Mouse (Mus musculus) B cell, adult 67 days (primary cell): ENCODE results near the gene Dlk2. TPM values are rescaled to one million over a fixed set of nuclear protein-coding genes. Genes with fewer than 3 reads are reported as not detected.

Experiments
- total RNA-seq, 2 experiments: library from RNA; stranded (reverse); gene quantifications; 4 replicates each; pipeline ENCODE4 v1.2.4; 2023

The Dlk2 gene
- total RNA-seq = not detected

GRCm38 (mm10) chr17:46297364-46298219 is at the start of gene Dlk2:
TSS of gene Dlk2 (plus strand) at chr17:46297421.

GRCm38 (mm10) chr17:46247512-46248188 is 49.6 kb upstream of the Dlk2 start, which contains the start of the genes Polr1c and Yipf3:
TSS of gene Polr1c (minus strand) at chr17:46248054.
TSS of gene Yipf3 (plus strand) at chr17:46248080.

GRCm38 (mm10) chr17:46253452-46254084 is 43.7 kb upstream of the Dlk2 start, which contains the start of gene Lrrc73:
TSS of gene Lrrc73 (plus strand) at chr17:46253531.

GRCm38 (mm10) chr17:46282483-46283123 is 14.6 kb upstream of the Dlk2 start, which contains the start of gene Tjap1:
TSS of gene Tjap1 (minus strand) at chr17:46283026.

GRCm38 (mm10) chr17:46327906-46328534 is 30.8 kb downstream of the Dlk2 start, which contains the start of gene Abcc10:
TSS of gene Abcc10 (minus strand) at chr17:46328352.

Other genes with a start within 250 kb of the Dlk2 start
- 10 to 100 TPM; 43.4 to 55.3 TPM for gene Mrps18a, start 186.4 kb upstream of the Dlk2 start, total RNA-seq
- gene Rsph9, start 153.2 kb upstream of the Dlk2 start, total RNA-seq = under 1 TPM in 1 of 2 experiments, not detected in 1; 0.78 TPM
- gene Mad2l1bp, start 143.9 kb upstream of the Dlk2 start, total RNA-seq = 10 to 100 TPM; 26.4 to 27.0 TPM
- 100 to 1,000 TPM; 272 to 277 TPM for gene Gtpbp2, start 136.4 kb upstream of the Dlk2 start, total RNA-seq
- gene Polh, start 94.8 kb upstream of the Dlk2 start, total RNA-seq = 10 to 100 TPM; 15.6 to 16.4 TPM
- 10 to 100 TPM; 45.0 to 48.6 TPM for gene Xpo5, start 94.6 kb upstream of the Dlk2 start, total RNA-seq
- 10 to 100 TPM; 55.1 to 63.8 TPM for gene Polr1c, start 49.4 kb upstream of the Dlk2 start, total RNA-seq
- gene Yipf3, start 49.3 kb upstream of the Dlk2 start, total RNA-seq = 10 to 100 TPM; 69.4 to 79.0 TPM
- 1 to 10 TPM; 1.7 to 1.9 TPM for gene Lrrc73, start 43.9 kb upstream of the Dlk2 start, total RNA-seq
- 10 to 100 TPM; 58.8 to 59.3 TPM for gene Tjap1, start 14.4 kb upstream of the Dlk2 start, total RNA-seq
- gene Abcc10, start 30.9 kb downstream of the Dlk2 start, total RNA-seq = 10 to 100 TPM; 14.6 to 15.8 TPM
- 100 to 1,000 TPM; 305 to 314 TPM for gene Zfp318, start 86.3 kb downstream of the Dlk2 start, total RNA-seq
- gene Crip3, start 131.5 kb downstream of the Dlk2 start, total RNA-seq = 1 to 10 TPM; 7.9 to 8.9 TPM
- gene Slc22a7, start 141.0 kb downstream of the Dlk2 start, total RNA-seq = not detected
- gene Ttbk1, start 190.3 kb downstream of the Dlk2 start, total RNA-seq = 1 to 10 TPM; 3.9 to 4.7 TPM
- not detected for gene Dnph1, start 199.3 kb downstream of the Dlk2 start, total RNA-seq
- 10 to 100 TPM; 19.9 to 21.4 TPM for gene Cul9, start 249.0 kb downstream of the Dlk2 start, total RNA-seq